Mouse (Mus musculus) neural tube, embryonic 15.5 days (tissue): ENCODE data around the gene Chrdl2. TPM values are rescaled to one million over a fixed set of nuclear protein-coding genes. Genes with fewer than 3 reads are reported as not detected.
"Not testable (repeated sequence)": the region's sequence is repeated elsewhere in the genome, so short reads cannot be mapped to it uniquely, and the experiment has no call there.

Experiments
- ATAC-seq: fragments of 200-750 bp; cut with Nextera tagmentation; 2 replicates; pipeline ENCODE4 v1.8.0; 2017; ENCODE audit warnings: mild to moderate bottlenecking, moderate TSS enrichment, moderate library complexity; ENCODE audit not compliant: low FRiP score
- H3K27ac ChIP-seq: fragments of 300-500 bp; sonication (generic); replicated peaks from 2 replicates; pipeline ENCODE4 v1.5.1; 2015; ENCODE audit warnings: mild to moderate bottlenecking, inconsistent platforms
- H3K27me3 ChIP-seq: fragments of 300-500 bp; sonication (generic); replicated peaks from 2 replicates; pipeline ENCODE4 v1.6.1; 2015; ENCODE audit warnings: inconsistent platforms
- H3K36me3 ChIP-seq: fragments of 300-500 bp; sonication (generic); 2 replicates; pipeline ENCODE4 v1.6.1; 2015; ENCODE audit warnings: inconsistent platforms
- H3K4me1 ChIP-seq: fragments of 300-500 bp; sonication (generic); 2 replicates; pipeline ENCODE4 v1.6.1; 2015; ENCODE audit warnings: inconsistent platforms
- H3K4me2 ChIP-seq: fragments of 300-500 bp; sonication (generic); 2 replicates; pipeline ENCODE4 v1.6.1; 2015; ENCODE audit warnings: inconsistent platforms, mild to moderate bottlenecking, moderate library complexity
- H3K4me3 ChIP-seq: fragments of 300-500 bp; sonication (generic); replicated peaks from 2 replicates; pipeline ENCODE4 v1.5.1; 2015; ENCODE audit warnings: mild to moderate bottlenecking, inconsistent platforms
- H3K9ac ChIP-seq: fragments of 300-500 bp; sonication (generic); replicated peaks from 2 replicates; pipeline ENCODE4 v1.6.1; 2015; ENCODE audit warnings: mild to moderate bottlenecking, inconsistent platforms
- H3K9me3 ChIP-seq: fragments of 300-500 bp; sonication (generic); replicated peaks from 2 replicates; pipeline ENCODE4 v1.6.1; 2016; ENCODE audit warnings: inconsistent platforms
- WGBS: fragments of 180-500 bp; shearing (Covaris S2); methylation state at CpG from one replicate; pipeline ENCODE4 v1.1.7; 2015; ENCODE audit warnings: mixed read lengths; 5-methylcytosine and 5-hydroxymethylcytosine counted together
- polyA plus RNA-seq: library from polyadenylated mRNA; unstranded; fragments of >200 nt; fragmentation: Nextera tagmentation; extraction: Ambion mirVana; gene quantifications from 2 replicates; pipeline ENCODE4 v1.2.1, GENCODE M21; 2015

Chrdl2 gene
- 0.28 and 0.37 TPM in 2 replicates for polyA plus RNA-seq

- peaks cover 64% of the 10 kb centered on the region for H3K27me3 ChIP-seq
- H3K36me3 ChIP-seq, result no peaks in the 10 kb centered on the region
- 0% methylated on average over 41 of the region's 44 CpGs for WGBS
- no peak within 1 kb of the TSS for H3K27ac ChIP-seq
- H3K4me1 ChIP-seq, result peaks cover 20% of the 10 kb centered on the region
- H3K9ac ChIP-seq, result peak within 1 kb of the TSS; percentile 56
- peak within 1 kb of the TSS; percentile 53 for H3K4me3 ChIP-seq
- H3K4me2 ChIP-seq, result peak within 1 kb of the TSS; percentile 100
- peak; percentile 85 for ATAC-seq
- no peaks in the 10 kb centered on the region for H3K9me3 ChIP-seq
These were observed at the start of gene Chrdl2 for GRCm38 (mm10) chr7:100005790-100006189. Gene Chrdl2 (plus strand): TSS chr7:100006172.

GRCm38 (mm10) chr7:99957226-99957965 lies 48.6 kb upstream of the Chrdl2 start:
- no peak overlapping the region for H3K9ac ChIP-seq
- H3K4me2 ChIP-seq, result no peak overlapping the region
- H3K27ac ChIP-seq, result peak overlapping the region; percentile 45; the same call in 1 of the 2 replicates
- peaks cover 14% of the 10 kb centered on the region for H3K4me1 ChIP-seq
- no peaks in the 10 kb centered on the region for H3K9me3 ChIP-seq
- WGBS, result 62% methylated on average over 12 of the region's 12 CpGs
- H3K27me3 ChIP-seq, result no peaks in the 10 kb centered on the region
- H3K4me3 ChIP-seq, result no peak overlapping the region
- no peaks in the 10 kb centered on the region for H3K36me3 ChIP-seq
- ATAC-seq, result no peak

- 84% methylated on average over 2 of the region's 2 CpGs for WGBS
- H3K4me2 ChIP-seq, H3K36me3 ChIP-seq, H3K4me3 ChIP-seq, H3K27me3 ChIP-seq, ATAC-seq, H3K27ac ChIP-seq, H3K9me3 ChIP-seq, H3K9ac ChIP-seq: not testable (repeated sequence)
- peaks cover 37% of the 10 kb centered on the region for H3K4me1 ChIP-seq
These were observed 45.4 kb upstream of the Chrdl2 start for GRCm38 (mm10) chr7:99960571-99960970.

- Histone ChIP-seq H3K36me3 (no peaks in the 10 kb centered on the region), H3K4me3 (no peak overlapping the region), H3K9me3 (no peaks in the 10 kb centered on the region), H3K4me2 (no peak overlapping the region), H3K4me1 (peaks cover 46% of the 10 kb centered on the region), H3K9ac (no peak overlapping the region), H3K27ac (no peak overlapping the region), H3K27me3 (no peaks in the 10 kb centered on the region)
- no peak for ATAC-seq
- 90% methylated on average over 2 of the region's 2 CpGs for WGBS
These were observed 44.5 kb upstream of the Chrdl2 start for GRCm38 (mm10) chr7:99961518-99961917.

- Histone ChIP-seq H3K4me3 (no peak overlapping the region), H3K27ac (peak overlapping the region; percentile 33; the same call in 1 of the 2 replicates), H3K4me2 (no peak overlapping the region; the same call in 1 of the 2 replicates), H3K9ac (no peak overlapping the region), H3K27me3 (no peaks in the 10 kb centered on the region), H3K4me1 (peaks cover 51% of the 10 kb centered on the region), H3K9me3 (no peaks in the 10 kb centered on the region), H3K36me3 (no peaks in the 10 kb centered on the region)
- WGBS, result 57% methylated on average over 8 of the region's 8 CpGs
- no peak for ATAC-seq
These were observed 43.3 kb upstream of the Chrdl2 start for GRCm38 (mm10) chr7:99962536-99963236.

GRCm38 (mm10) chr7:99963237-99963860 lies 42.6 kb upstream of the Chrdl2 start:
- Histone ChIP-seq H3K4me1 (peaks cover 58% of the 10 kb centered on the region), H3K27me3 (no peaks in the 10 kb centered on the region), H3K27ac (peak overlapping the region; percentile 33; the same call in 1 of the 2 replicates), H3K9me3 (no peaks in the 10 kb centered on the region), H3K4me2 (no peak overlapping the region; the same call in 1 of the 2 replicates), H3K36me3 (no peaks in the 10 kb centered on the region), H3K4me3 (no peak overlapping the region), H3K9ac (no peak overlapping the region)
- no peak for ATAC-seq
- 67% methylated on average over 3 of the region's 3 CpGs for WGBS

- peak overlapping the region; percentile 49 for H3K4me2 ChIP-seq
- WGBS, result 7% methylated on average over 9 of the region's 9 CpGs
- H3K9ac ChIP-seq, result peak overlapping the region; percentile 40
- peaks cover 70% of the 10 kb centered on the region for H3K4me1 ChIP-seq
- H3K36me3 ChIP-seq, result no peaks in the 10 kb centered on the region
- peak overlapping the region; percentile 89 for H3K27ac ChIP-seq
- H3K27me3 ChIP-seq, result no peaks in the 10 kb centered on the region
- no peaks in the 10 kb centered on the region for H3K9me3 ChIP-seq
- ATAC-seq, result peak; percentile 79
- H3K4me3 ChIP-seq, result peak overlapping the region; percentile 6; the same call in 1 of the 2 replicates
These were observed 40.7 kb upstream of the Chrdl2 start for GRCm38 (mm10) chr7:99965020-99965841.

GRCm38 (mm10) chr7:99966011-99966721 lies 39.8 kb upstream of the Chrdl2 start:
- H3K27ac ChIP-seq, result peak overlapping the region; percentile 89
- peak overlapping the region; percentile 7; the same call in 1 of the 2 replicates for H3K4me2 ChIP-seq
- H3K27me3 ChIP-seq, result no peaks in the 10 kb centered on the region
- peaks cover 68% of the 10 kb centered on the region for H3K4me1 ChIP-seq
- H3K36me3 ChIP-seq, result no peaks in the 10 kb centered on the region
- 0 out of 2 replicates have a peak overlapping the region, but pooled peaks have one; percentile 10 for H3K9ac ChIP-seq
- H3K4me3 ChIP-seq, result no peak overlapping the region
- peak; percentile 40; the same call in 1 of the 2 replicates for ATAC-seq
- no peaks in the 10 kb centered on the region for H3K9me3 ChIP-seq
- WGBS, result 30% methylated on average over 9 of the region's 9 CpGs

GRCm38 (mm10) chr7:99969151-99969550 lies 36.8 kb upstream of the Chrdl2 start:
- WGBS, result 78% methylated on average over 4 of the region's 4 CpGs

GRCm38 (mm10) chr7:99971926-99972325 lies 34.0 kb upstream of the Chrdl2 start:
- Histone ChIP-seq H3K4me3 (no peak overlapping the region), H3K36me3 (no peaks in the 10 kb centered on the region), H3K27ac (no peak overlapping the region), H3K9ac (no peak overlapping the region), H3K27me3 (no peaks in the 10 kb centered on the region), H3K4me1 (peaks cover 56% of the 10 kb centered on the region), H3K9me3 (no peaks in the 10 kb centered on the region), H3K4me2 (no peak overlapping the region)
- ATAC-seq, result no peak
- WGBS, result 45% methylated on average over 2 of the region's 2 CpGs

More at GRCm38 (mm10) chr7:99969151-99969550, 36.8 kb upstream of the Chrdl2 start:
- H3K27me3 ChIP-seq, result no peaks in the 10 kb centered on the region
- H3K9ac ChIP-seq, result no peak overlapping the region
- no peak overlapping the region for H3K4me3 ChIP-seq
- H3K4me1 ChIP-seq, result peaks cover 72% of the 10 kb centered on the region
- H3K9me3 ChIP-seq, result no peaks in the 10 kb centered on the region
- no peak overlapping the region for H3K27ac ChIP-seq
- H3K4me2 ChIP-seq, result no peak overlapping the region
- H3K36me3 ChIP-seq, result no peaks in the 10 kb centered on the region
- no peak for ATAC-seq
